Mouse (Mus musculus) embryonic facial prominence, embryonic 11.5 days (tissue): ENCODE measurements at regions not wholly inside any gene's neighbourhood (a gene's known extent, or its start where the extent isn't known, plus 50 kb on each side); places are given as distances from the start of the nearest gene placed in this dataset.

Experiments
- ATAC-seq: fragments of 200-750 bp; cut with Nextera tagmentation; replicated peaks from 2 replicates; pipeline ENCODE4 v1.8.0; 2017; ENCODE audit warnings: low read depth; ENCODE audit not compliant: insufficient number of reproducible peaks, low FRiP score, low TSS enrichment
- DNase-seq: peaks from one replicate; pipeline ENCODE4 v3.0.0-alpha.2; 2015; ENCODE audit warnings: low spot score
- H3K27ac ChIP-seq: fragments of 300-500 bp; sonication (generic); replicated peaks from 2 replicates; pipeline ENCODE4 v1.5.1; 2014; ENCODE audit warnings: mild to moderate bottlenecking, low read depth, low read length, control low read depth
- H3K27me3 ChIP-seq: fragments of 300-500 bp; sonication (generic); 2 replicates; pipeline ENCODE4 v1.6.1; 2014; ENCODE audit warnings: mild to moderate bottlenecking, low read length, moderate library complexity, mixed read lengths; ENCODE audit not compliant: control insufficient read depth, insufficient read depth
- H3K36me3 ChIP-seq: fragments of 300-500 bp; sonication (generic); replicated peaks from 2 replicates; pipeline ENCODE4 v1.6.1; 2014; ENCODE audit warnings: low read depth, mild to moderate bottlenecking, low read length, moderate library complexity, mixed read lengths; ENCODE audit not compliant: control insufficient read depth, insufficient read depth
- H3K4me1 ChIP-seq: fragments of 300-500 bp; sonication (generic); 2 replicates; pipeline ENCODE4 v1.6.1; 2014; ENCODE audit warnings: low read length, mixed read lengths; ENCODE audit not compliant: control insufficient read depth, insufficient read depth
- H3K4me2 ChIP-seq: fragments of 300-500 bp; sonication (generic); 2 replicates; pipeline ENCODE4 v1.6.1; 2014; ENCODE audit warnings: low read depth, mild to moderate bottlenecking, control low read depth, low read length, moderate library complexity
- H3K4me3 ChIP-seq: fragments of 300-500 bp; sonication (generic); 2 replicates; pipeline ENCODE4 v1.5.1; 2014; ENCODE audit warnings: low read depth, low read length, control low read depth
- H3K9ac ChIP-seq: fragments of 300-500 bp; sonication (generic); replicated peaks from 2 replicates; pipeline ENCODE4 v1.6.1; 2014; ENCODE audit warnings: mild to moderate bottlenecking, control low read depth, low read length
- H3K9me3 ChIP-seq: fragments of 300-500 bp; sonication (generic); replicated peaks from 2 replicates; pipeline ENCODE4 v1.6.1; 2016; ENCODE audit warnings: mild to moderate bottlenecking, low read length, inconsistent platforms, mixed read lengths; ENCODE audit not compliant: control insufficient read depth
- WGBS: fragments of 180-500 bp; shearing (Covaris S2); extraction: QIAGEN DNeasy Blood & Tissue Kit; methylation state at CpG from one replicate; pipeline ENCODE4 v1.1.7; 2014; 5-methylcytosine and 5-hydroxymethylcytosine counted together

DNA sequence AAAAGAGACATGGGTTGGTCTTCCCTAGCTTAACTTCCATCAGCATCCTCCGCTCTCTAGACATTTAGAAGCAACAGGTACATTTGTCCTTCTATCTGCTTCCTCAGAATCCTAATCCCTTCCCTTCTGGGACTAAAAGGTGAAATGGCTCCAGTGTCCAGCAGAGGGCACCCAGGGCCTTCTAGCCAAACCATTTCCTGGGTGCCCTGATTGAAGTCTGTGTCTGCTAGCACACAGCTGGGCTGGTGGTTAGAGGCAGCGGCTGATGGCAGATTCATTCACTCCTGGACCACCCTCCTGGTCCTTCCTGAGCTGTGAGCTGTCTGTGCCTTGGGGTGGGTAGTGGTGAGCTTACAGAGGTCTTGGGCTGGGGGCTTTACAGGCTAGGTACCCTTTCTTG is 76.5 kb upstream of the Col13a1 start:
- ATAC-seq (no peak), DNase-seq (peak; percentile 27)
- H3K27ac ChIP-seq = no peak overlapping the region
- H3K36me3 ChIP-seq = no peaks in the 10 kb centered on the region
- H3K27me3 ChIP-seq = no peaks in the 10 kb centered on the region
- no peak overlapping the region for H3K4me2 ChIP-seq
- H3K9ac ChIP-seq = no peak overlapping the region
- WGBS = 66% methylated on average over 2 of the region's 2 CpGs
- H3K9me3 ChIP-seq = no peaks in the 10 kb centered on the region
- no peaks in the 10 kb centered on the region for H3K4me1 ChIP-seq
- no peak overlapping the region for H3K4me3 ChIP-seq

DNA sequence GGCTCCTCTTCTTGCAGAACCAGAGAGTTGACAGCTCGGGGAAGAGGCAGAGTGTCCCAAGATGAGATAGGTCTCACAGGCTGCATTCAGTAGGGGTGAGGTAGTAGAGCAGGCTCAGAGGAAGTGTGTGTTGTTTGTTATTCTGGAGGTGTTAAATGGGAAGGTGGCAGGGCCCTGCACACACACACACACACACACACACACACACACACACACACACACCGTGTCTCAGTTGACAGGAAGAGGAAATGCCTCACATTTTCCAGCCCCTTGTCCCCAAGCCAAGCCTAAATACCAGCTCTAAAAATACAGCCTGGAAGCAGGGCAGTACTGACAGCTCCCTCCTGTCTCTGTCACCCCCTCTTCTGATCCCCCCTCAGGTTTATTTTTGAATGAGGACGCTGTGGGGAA is 70.9 kb upstream of the Col13a1 start:
- no peak overlapping the region for H3K9ac ChIP-seq
- no peak for ATAC-seq
- no peaks in the 10 kb centered on the region for H3K4me1 ChIP-seq
- DNase-seq = peak; percentile 7
- no peaks in the 10 kb centered on the region for H3K36me3 ChIP-seq
- no peak overlapping the region for H3K4me3 ChIP-seq
- H3K4me2 ChIP-seq = no peak overlapping the region
- WGBS = 43% methylated on average over 3 of the region's 3 CpGs
- H3K27ac ChIP-seq = no peak overlapping the region
- H3K27me3 ChIP-seq = no peaks in the 10 kb centered on the region
- no peaks in the 10 kb centered on the region for H3K9me3 ChIP-seq

DNA sequence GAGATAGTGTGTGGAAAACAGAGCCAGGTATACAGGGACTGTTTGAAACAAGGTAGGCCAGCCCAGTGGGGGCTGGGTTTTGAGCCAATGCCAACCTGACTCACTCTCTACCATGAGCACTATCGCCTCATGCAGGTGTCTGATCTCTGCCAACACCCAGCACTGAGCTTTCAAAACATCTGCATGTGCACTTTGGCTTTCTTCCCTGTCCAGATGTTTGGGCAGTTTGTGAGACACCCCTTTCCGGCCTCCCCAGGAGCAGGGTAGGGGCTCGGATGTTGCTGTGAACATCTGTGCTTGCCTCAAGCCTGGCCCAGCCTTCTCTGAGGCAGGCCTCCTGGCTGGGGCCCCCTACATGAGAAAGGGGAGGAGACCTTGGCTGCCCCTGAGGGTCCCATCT is 65.5 kb upstream of the Col13a1 start:
- no peak overlapping the region for H3K9ac ChIP-seq
- no peaks in the 10 kb centered on the region for H3K4me1 ChIP-seq
- H3K27ac ChIP-seq = no peak overlapping the region
- peaks cover 3% of the 10 kb centered on the region; the same call in 1 of the 2 replicates for H3K9me3 ChIP-seq
- no peaks in the 10 kb centered on the region for H3K36me3 ChIP-seq
- H3K4me3 ChIP-seq = no peak overlapping the region
- DNase-seq (no peak), ATAC-seq (no peak; the same call in 1 of the 2 replicates)
- H3K4me2 ChIP-seq = no peak overlapping the region
- no peaks in the 10 kb centered on the region for H3K27me3 ChIP-seq
- 63% methylated on average over 3 of the region's 3 CpGs for WGBS

DNA sequence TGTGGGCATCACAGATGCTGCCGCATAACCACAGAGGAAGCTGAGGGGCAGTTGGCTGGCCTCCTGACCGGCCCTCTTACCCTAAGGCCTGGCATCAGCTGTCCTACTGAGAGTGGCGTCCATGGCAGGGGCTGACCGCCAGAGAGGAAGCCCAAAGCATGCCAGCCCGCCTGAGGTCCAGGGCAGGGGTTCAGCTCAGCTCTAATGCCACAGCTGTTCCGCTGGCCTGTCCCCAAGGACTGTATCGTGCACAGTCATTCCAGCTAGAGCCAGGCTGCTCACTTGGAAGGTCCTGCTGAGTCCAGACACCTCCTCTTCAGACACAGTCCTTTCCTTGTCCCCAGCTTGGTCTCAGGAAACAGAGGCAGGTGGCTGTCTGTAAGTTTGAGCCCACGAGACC is 61.0 kb upstream of the Col13a1 start:
- no peaks in the 10 kb centered on the region for H3K4me1 ChIP-seq
- H3K9ac ChIP-seq = no peak overlapping the region
- no peaks in the 10 kb centered on the region for H3K36me3 ChIP-seq
- H3K27ac ChIP-seq = no peak overlapping the region
- peaks cover 3% of the 10 kb centered on the region; the same call in 1 of the 2 replicates for H3K9me3 ChIP-seq
- no peaks in the 10 kb centered on the region for H3K27me3 ChIP-seq
- WGBS = 90% methylated on average over 8 of the region's 8 CpGs
- ATAC-seq (no peak), DNase-seq (no peak)
- H3K4me3 ChIP-seq = no peak overlapping the region
- no peak overlapping the region for H3K4me2 ChIP-seq

DNA sequence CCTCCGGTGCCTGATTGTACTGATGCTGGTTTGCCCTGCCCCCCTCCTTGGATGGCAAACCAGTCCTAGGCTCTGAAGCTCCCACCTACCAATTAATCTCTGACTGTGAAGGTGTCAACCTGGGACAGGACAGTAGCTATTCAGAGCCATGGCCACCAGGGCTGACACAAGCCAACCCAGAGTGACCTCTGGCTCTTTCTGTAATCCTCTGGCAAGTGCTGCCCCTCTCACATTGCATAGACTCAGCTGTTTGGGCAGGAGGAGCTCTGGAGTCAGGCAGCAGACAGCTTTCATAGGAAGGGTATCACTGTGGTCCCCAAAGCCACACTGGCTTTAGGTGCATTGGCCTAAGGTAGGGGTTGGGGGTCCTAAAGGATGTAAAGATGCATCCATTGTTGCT is 59.7 kb upstream of the Col13a1 start:
- H3K9me3 ChIP-seq = peaks cover 3% of the 10 kb centered on the region; the same call in 1 of the 2 replicates
- H3K4me2 ChIP-seq = no peak overlapping the region
- ATAC-seq = no peak
- H3K9ac ChIP-seq = no peak overlapping the region
- no peaks in the 10 kb centered on the region for H3K27me3 ChIP-seq
- H3K4me3 ChIP-seq = no peak overlapping the region
- H3K27ac ChIP-seq = no peak overlapping the region
- H3K4me1 ChIP-seq = no peaks in the 10 kb centered on the region
- no peak for DNase-seq
- no peaks in the 10 kb centered on the region for H3K36me3 ChIP-seq
- 75% methylated on average over 1 of the region's 1 CpGs for WGBS

DNA sequence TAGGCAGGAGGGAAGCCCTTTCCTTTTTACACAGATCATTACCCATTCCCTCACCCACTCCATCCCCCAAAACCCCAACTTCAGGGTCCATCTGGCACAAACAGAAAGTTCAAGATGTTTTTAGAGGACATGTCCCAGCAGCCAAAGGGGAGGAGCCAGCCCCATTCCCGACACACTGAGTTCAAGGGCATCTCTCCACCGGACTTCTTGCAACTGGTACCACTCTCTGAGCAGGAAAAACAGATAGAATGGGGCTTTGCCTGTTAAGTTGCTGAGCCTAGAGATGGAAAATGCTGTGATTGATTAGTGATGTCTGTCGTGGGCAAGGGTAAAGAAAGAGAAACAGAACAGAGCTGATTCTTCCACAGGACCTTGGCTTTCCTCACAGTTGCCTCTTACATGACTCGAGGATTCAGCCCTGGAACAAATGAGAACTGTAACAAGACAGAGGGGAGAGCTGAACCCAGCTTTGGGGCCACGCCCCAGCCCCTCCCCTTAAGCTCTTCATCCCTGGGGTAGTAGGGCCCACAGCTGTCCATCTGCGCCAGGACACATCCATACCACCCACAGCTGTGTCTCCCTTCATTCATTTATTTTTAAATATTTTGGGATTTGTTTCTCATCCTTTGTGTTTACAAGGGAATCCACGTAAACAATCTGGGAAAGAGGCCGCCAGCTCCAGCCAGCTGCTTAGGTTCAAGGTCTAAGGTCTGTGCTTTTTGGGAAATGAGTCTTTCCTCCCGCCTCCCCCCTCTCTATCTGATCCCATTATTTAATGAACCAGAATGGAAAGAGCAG is 58.7 kb upstream of the Col13a1 start:
- no peak overlapping the region for H3K4me2 ChIP-seq
- H3K4me1 ChIP-seq = no peaks in the 10 kb centered on the region
- no peak overlapping the region for H3K4me3 ChIP-seq
- H3K9ac ChIP-seq = no peak overlapping the region
- H3K9me3 ChIP-seq = peaks cover 3% of the 10 kb centered on the region; the same call in 1 of the 2 replicates
- WGBS = 72% methylated on average over 9 of the region's 9 CpGs
- H3K27ac ChIP-seq = no peak overlapping the region
- ATAC-seq = no peak
- no peaks in the 10 kb centered on the region for H3K36me3 ChIP-seq
- DNase-seq = no peak
- H3K27me3 ChIP-seq = no peaks in the 10 kb centered on the region

DNA sequence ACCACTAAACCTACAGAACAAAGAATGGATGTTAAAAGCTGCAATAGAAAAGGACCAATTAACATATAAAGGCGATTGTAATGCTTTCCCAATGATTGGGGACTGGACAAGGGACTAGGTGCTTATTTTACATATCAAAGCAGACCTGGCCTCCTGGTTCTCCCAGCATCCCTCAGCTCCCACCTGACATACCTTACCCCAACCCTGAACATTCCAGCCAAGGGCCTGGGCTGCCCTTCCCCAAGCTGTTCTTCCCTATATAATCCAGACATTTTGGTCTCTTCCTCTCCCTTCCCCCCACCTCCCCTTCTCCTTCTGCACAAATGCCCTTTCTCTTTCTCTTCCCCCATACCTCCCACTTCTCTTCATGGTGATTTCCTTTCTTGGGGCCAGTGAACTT is 57.9 kb upstream of the Col13a1 start:
- 57% methylated on average over 1 of the region's 1 CpGs for WGBS
- Histone ChIP-seq H3K9me3 (peaks cover 3% of the 10 kb centered on the region; the same call in 1 of the 2 replicates), H3K27ac (no peak overlapping the region), H3K4me3 (no peak overlapping the region), H3K9ac (no peak overlapping the region), H3K36me3 (no peaks in the 10 kb centered on the region), H3K4me1 (no peaks in the 10 kb centered on the region), H3K4me2 (no peak overlapping the region), H3K27me3 (no peaks in the 10 kb centered on the region)
- ATAC-seq (no peak), DNase-seq (no peak)

DNA sequence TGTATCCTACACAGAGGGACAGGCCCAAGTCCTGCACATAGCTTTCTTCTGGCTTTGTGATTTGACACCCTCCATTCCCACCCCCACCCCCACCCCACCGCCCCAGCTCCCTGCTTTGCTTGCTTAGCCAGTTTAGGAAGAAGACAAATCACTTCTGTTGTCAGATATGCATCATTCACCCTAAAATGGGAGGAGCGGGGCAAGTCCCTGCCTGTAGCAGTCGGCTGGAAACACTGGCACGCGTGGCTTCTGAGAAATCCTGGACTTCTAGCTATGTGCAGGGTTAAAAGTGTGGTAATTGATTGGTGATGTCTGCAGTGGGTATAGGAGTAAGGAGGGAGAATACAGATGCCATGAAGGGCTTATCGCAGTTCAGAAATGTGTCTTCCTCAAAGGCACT is 55.4 kb upstream of the Col13a1 start:
- H3K4me2 ChIP-seq = no peak overlapping the region
- H3K27ac ChIP-seq = no peak overlapping the region
- no peaks in the 10 kb centered on the region for H3K4me1 ChIP-seq
- DNase-seq (no peak), ATAC-seq (no peak)
- no peak overlapping the region for H3K4me3 ChIP-seq
- no peaks in the 10 kb centered on the region for H3K36me3 ChIP-seq
- WGBS = 86% methylated on average over 6 of the region's 6 CpGs
- H3K9ac ChIP-seq = no peak overlapping the region
- no peaks in the 10 kb centered on the region for H3K9me3 ChIP-seq
- no peaks in the 10 kb centered on the region for H3K27me3 ChIP-seq
